Mouse (Mus musculus): ENCODE results near the gene Rufy4.

DNA sequence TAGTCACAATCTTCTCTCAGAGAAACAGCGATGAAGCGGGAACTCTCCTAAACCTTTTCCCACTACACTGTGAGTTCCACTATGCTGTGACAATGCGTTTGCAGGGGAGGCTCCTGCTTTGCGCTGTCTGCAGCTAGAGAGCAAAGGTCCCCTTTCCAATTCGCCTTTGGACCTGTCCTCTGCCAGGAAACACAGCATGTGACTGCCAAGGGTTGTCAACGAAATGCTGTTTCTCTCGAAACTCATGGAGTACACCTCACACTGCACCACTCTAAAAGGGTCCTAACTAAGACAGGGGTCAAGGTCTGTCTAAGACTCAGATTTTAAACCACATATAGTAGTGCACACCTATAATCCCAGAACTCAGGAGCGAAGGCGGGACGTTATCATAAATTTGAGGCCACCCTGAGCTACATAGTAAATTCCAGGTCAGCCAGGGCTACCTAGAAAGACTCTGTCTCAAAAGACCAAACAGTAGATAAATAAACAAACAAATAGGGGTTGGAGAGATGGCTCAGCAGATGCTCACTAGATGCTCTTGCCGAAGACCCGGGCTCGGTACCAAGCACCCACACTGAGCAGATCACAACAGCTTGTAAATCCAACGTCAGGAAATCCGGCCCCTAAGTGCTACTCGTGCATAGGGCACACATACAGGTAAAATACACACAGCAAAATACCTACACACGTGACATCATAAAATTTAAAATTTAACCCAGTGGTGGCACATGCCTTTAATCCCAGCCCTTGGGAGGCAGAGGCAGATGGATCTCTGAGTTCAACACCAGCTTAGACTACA, 71.5 kb downstream of the Rufy4 start:
- TF ChIP-seq POLR2A (IDR thresholded peaks at IDR 0.05; ENCODE audit: control insufficient read depth, low read depth, low read length), result no peak
- TF ChIP-seq CTCF (IDR thresholded peaks at IDR 0.05; ENCODE audit: control insufficient read depth, insufficient read depth, insufficient replicate concordance, low read depth, low read length), result no peak
